Mouse (Mus musculus) ES-Bruce4 (cell line): Measurements from ENCODE around the gene Actn4.

Experiments
- EP300 ChIP-seq: IDR thresholded peaks from 2 replicates; pipeline ENCODE4 v1.6.1; 2011; ENCODE audit warnings: low read depth, low read length; ENCODE audit not compliant: insufficient read depth
- POLR2A ChIP-seq: IDR thresholded peaks from one replicate; pipeline ENCODE4 v1.8.1; 2011; ENCODE audit warnings: low read length; ENCODE audit not compliant: insufficient read depth

DNA sequence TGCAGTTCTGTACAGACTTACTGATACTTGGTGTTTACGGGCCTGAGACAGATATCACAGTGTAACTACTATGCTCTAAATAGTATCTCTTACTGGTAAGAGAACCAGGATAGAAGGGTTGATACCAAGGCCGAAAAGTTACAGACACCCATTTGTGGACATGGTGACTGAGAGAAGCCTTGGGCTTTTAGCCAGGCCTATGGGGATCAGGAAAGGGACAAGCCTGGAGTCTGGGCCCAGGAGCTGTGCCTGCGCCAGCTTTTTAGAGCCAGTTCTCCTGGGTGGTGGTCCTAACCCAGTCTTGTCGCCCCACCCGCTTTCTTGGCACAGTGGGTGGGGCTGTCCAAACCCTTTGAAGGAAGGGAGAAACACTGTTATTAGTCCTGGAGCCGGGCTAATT is 60.0 kb downstream of the Actn4 start:
- TF ChIP-seq EP300 = no peak
- TF ChIP-seq POLR2A = no peak
